Mouse (Mus musculus) embryonic facial prominence, embryonic 10.5 days (tissue): ENCODE results near the gene Pde8a. TPM values are rescaled to one million over a fixed set of nuclear protein-coding genes. Genes with fewer than 3 reads are reported as not detected.

ENCODE experiments used
- polyA plus RNA-seq: library from polyadenylated mRNA; unstranded; fragments of >200 nt; fragmentation: Nextera tagmentation; extraction: Ambion mirVana; gene quantifications from 2 replicates; pipeline ENCODE4 v1.2.1, GENCODE M21; 2016

The Pde8a gene
- polyA plus RNA-seq, 1 experiment from 2014 or later = 2.4 TPM

Other genes with a start within 250 kb of the Pde8a start
- 15.6 and 16.3 TPM in 2 replicates for gene Zfp592, start 219.9 kb upstream of the Pde8a start, polyA plus RNA-seq
- gene Alpk3, start 156.0 kb upstream of the Pde8a start, polyA plus RNA-seq = 0.11 and 0.20 TPM in 2 replicates
- gene Slc28a1, start 98.8 kb upstream of the Pde8a start, polyA plus RNA-seq = 0.05 TPM in 1 of 2 replicates, not detected in the other
- gene Rps17, start 131.7 kb downstream of the Pde8a start, polyA plus RNA-seq = 1,210 and 1,245 TPM in 2 replicates
- gene Cpeb1, start 241.9 kb downstream of the Pde8a start, polyA plus RNA-seq = 1.2 and 1.3 TPM in 2 replicates